Mouse (Mus musculus) brain, embryonic 14.5 days (tissue): ENCODE measurements around the gene Jam2. TPM values are rescaled to one million over a fixed set of nuclear protein-coding genes. Genes with fewer than 3 reads are reported as not detected.

ENCODE experiments used
- DNase-seq: peaks from one replicate; pipeline ENCODE4 v3.0.0-alpha.2; 2011; ENCODE audit warnings: low read depth
- CTCF ChIP-seq: fragments of 200-500 bp; IDR thresholded peaks from 2 replicates; pipeline ENCODE4 v1.5.1; 2012; ENCODE audit warnings: inconsistent platforms, mild to moderate bottlenecking, moderate library complexity, borderline replicate concordance; ENCODE audit not compliant: insufficient read depth, insufficient read length; ENCODE audit errors: extremely low read depth
- POLR2A ChIP-seq: fragments of 200-500 bp; IDR thresholded peaks from 2 replicates; pipeline ENCODE4 v1.6.1; 2012; ENCODE audit warnings: mild to moderate bottlenecking, inconsistent platforms, borderline replicate concordance; ENCODE audit not compliant: poor library complexity, insufficient read depth, insufficient read length, severe bottlenecking; ENCODE audit errors: extremely low read depth
- polyA plus RNA-seq: library from polyadenylated mRNA; depleted of rRNA; stranded (reverse); fragments of >200 nt; gene quantifications from 2 replicates; pipeline ENCODE4 v1.2.3, GENCODE M21; 2012

Gene Jam2
- polyA plus RNA-seq, 1 experiment, result 30.3 TPM

GRCm38 (mm10) chr16:84771461-84771860 is 2.5 kb upstream of the Jam2 start:
- no peak for TF ChIP-seq CTCF
- TF ChIP-seq POLR2A, result no peak
- DNase-seq, result no peak

- DNase-seq, result peak; percentile 89
- TF ChIP-seq CTCF (no peak), POLR2A (no peak)
These were observed 1.2 kb upstream of the Jam2 start for GRCm38 (mm10) chr16:84772496-84773267.

GRCm38 (mm10) chr16:84773268-84773861 is 558 bp upstream of the Jam2 start:
- DNase-seq, result peak; percentile 75
- TF ChIP-seq POLR2A (no peak), CTCF (no peak)

GRCm38 (mm10) chr16:84774761-84775231 is 873 bp downstream of the Jam2 start:
- no peak for TF ChIP-seq CTCF
- no peak for TF ChIP-seq POLR2A
- peak; percentile 93 for DNase-seq

GRCm38 (mm10) chr16:84775356-84775755 is 1.4 kb downstream of the Jam2 start:
- peak; percentile 31 for DNase-seq
- TF ChIP-seq CTCF, result no peak
- TF ChIP-seq POLR2A, result no peak

- DNase-seq, result peak; percentile 26
- TF ChIP-seq CTCF, result peak; percentile 23; the same call in 1 of the 2 replicates
- TF ChIP-seq POLR2A, result no peak
These were observed 2.3 kb downstream of the Jam2 start for GRCm38 (mm10) chr16:84776089-84776784.

GRCm38 (mm10) chr16:84778431-84778830 is 4.5 kb downstream of the Jam2 start:
- no peak for DNase-seq
- TF ChIP-seq CTCF (no peak), POLR2A (no peak)

GRCm38 (mm10) chr16:84778861-84779630 is 5.1 kb downstream of the Jam2 start:
- TF ChIP-seq POLR2A, result no peak
- DNase-seq, result no peak

- TF ChIP-seq POLR2A (no peak), CTCF (no peak)
- no peak for DNase-seq
These were observed 5.8 kb downstream of the Jam2 start for GRCm38 (mm10) chr16:84779718-84780117.

- peak; percentile 35 for DNase-seq
- no peak for TF ChIP-seq CTCF
- TF ChIP-seq POLR2A, result no peak
These were observed 9.4 kb downstream of the Jam2 start for GRCm38 (mm10) chr16:84783279-84783678.

GRCm38 (mm10) chr16:84784966-84785365 is 11.0 kb downstream of the Jam2 start:
- no peak for TF ChIP-seq CTCF
- no peak for TF ChIP-seq POLR2A
- DNase-seq, result no peak

- no peak for DNase-seq
- no peak for TF ChIP-seq POLR2A
- TF ChIP-seq CTCF, result no peak
These were observed 16.8 kb downstream of the Jam2 start for GRCm38 (mm10) chr16:84790595-84791165.
